Mouse (Mus musculus) kidney, adult 8-10 months (tissue): ENCODE measurements around the gene Rheb.
A peak's percentile ranks its signal among the peaks of the same experiment; 100 is the strongest.

Experiments
- DNase-seq, 2 experiments: peaks; one replicate each; pipeline ENCODE4 v3.0.0; 2022

The Rheb gene

GRCm38 (mm10) chr5:24782957-24783356 lies 59.5 kb downstream of the Rheb start:
- DNase-seq = no peak

GRCm38 (mm10) chr5:24781048-24781447 lies 61.4 kb downstream of the Rheb start:
- no peak for DNase-seq

DNA sequence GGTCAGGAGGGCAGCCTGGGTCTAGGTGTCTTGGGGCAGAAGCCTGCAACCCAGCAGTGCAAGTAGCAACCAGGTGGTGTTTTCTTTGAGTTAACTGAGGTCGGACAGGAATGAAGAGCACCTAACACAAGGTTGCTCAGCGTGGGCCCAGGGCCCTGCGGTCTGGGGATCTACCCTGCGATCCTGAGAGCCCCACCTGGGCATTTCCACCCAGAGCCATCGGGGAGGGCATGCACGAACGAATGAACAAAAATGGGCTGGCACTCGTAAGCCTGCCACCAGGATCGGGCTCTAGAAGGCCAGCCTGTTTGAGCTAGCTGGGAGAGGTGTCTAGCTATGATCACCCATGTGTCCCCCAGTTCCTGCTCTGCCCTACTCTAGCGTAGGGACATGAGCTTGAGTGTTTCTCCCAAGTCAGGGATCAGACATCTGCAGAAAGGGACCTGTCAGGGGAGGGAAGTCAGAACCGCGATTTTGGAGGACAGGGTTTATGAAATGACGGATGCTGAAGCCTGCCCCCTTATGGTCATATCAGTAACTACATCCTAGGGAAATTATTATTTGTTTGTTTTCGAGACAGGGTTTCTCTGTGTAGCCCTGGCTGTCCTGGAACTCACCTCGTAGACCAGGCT lies 62.4 kb downstream of the Rheb start:
- peak in 1 of 2 experiments; percentile 22 for DNase-seq

DNA sequence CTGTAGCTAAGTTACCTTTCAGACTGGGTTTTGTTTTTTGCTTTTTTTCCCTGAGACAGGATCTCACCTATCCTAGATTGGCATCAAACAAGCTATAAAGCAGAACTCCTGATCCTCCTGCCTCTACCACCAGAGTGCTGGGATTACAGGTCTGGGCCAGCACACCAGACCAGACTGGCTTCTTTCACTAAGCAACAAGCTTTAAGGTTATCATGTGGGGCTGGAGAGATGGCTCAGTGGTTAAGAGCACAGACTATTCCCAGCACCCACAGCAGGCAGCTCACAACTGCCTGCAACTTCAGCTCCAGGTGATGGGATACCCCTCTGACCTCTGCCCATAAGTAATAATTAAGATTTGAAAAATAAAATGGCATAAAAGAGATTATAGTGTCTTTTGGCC lies 63.1 kb downstream of the Rheb start:
- no peak for DNase-seq

DNA sequence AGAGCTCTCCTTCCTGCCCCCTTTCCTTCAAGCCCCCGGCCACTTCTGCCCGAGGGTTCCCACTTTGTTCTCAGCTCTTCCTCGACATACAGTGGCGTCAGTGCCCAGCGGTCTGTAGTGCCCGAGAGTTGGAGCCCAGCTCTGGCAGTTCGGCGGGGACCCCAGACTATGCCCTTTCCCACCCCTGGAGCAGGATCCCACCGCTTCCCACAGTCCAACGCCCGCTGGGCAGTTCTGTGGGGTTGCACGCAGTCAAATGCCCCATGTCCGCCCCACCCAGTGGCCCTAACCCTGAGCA lies 63.6 kb downstream of the Rheb start:
- DNase-seq = no peak

- DNase-seq = no peak
Observed at GRCm38 (mm10) chr5:24778082-24778842, 64.2 kb downstream of the Rheb start.

- DNase-seq = no peak
Observed at GRCm38 (mm10) chr5:24776681-24777080, 65.7 kb downstream of the Rheb start.

- peak in 1 of 2 experiments; percentile 6 for DNase-seq
Observed at GRCm38 (mm10) chr5:24774549-24774948, 67.9 kb downstream of the Rheb start.

- no peak for DNase-seq
Observed at GRCm38 (mm10) chr5:24757816-24758215, 84.6 kb downstream of the Rheb start, which contains the start of gene Crygn. TSS of gene Crygn (minus strand) at chr5:24758008.

DNA sequence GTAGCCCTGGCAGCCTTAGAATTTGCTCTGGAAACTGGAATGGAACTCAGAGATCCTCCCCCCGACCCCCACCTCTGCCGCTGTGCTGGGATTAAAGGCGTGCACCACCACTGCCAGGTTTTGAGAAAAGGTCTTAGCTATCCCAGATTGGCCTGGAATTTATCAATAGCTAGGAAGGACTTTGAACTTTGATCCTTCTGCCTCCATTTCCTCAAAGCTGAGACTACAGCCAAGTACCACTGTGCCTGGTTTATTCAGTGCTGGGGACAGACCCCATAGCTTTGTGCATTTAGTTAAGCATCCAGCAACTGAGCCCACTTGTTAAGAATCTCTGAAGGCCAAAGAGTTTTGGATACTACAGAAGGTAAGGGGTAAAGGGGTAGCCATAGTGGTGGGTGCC lies 85.5 kb downstream of the Rheb start:
- DNase-seq = no peak
